Mouse (Mus musculus): ENCODE measurements around the gene Fbxl8. TPM values are rescaled to one million over a fixed set of nuclear protein-coding genes. Genes with fewer than 3 reads are reported as not detected.

Gene Fbxl8
- total RNA-seq, 4 experiments from 2014 or later: 0.36 to 1.3 (median 0.94) TPM

- DNase-seq (ENCODE audit: low spot score in 2 of 2): no peak
Measured at GRCm38 (mm10) chr8:105303396-105303795, 38.9 kb downstream of the Fbxl8 start.

DNA sequence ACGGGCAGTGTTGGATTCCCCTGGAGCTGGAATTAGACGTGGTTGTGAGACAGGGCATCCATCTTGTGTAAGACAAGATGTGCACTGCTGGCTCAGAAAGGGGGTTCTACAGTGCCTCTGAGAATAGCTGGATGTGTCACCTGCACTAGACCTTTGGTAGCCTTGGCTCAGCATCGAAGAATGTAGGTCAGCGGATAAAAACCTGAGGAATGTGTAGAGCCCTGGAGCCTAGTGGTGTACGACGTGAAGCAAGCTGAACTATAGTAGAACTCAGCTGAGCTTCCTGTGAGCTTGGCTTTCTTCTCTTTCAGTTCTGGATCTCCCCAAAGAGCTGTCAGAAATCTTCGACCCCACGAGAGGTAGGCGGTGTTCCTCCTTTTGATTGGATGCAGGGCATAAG is 39.4 kb downstream of the Fbxl8 start:
- no peak for DNase-seq (ENCODE audit: low spot score in 2 of 2)

- no peak for DNase-seq (ENCODE audit: low spot score in 2 of 2)
Measured at GRCm38 (mm10) chr8:105304325-105305210, 40.1 kb downstream of the Fbxl8 start.

DNA sequence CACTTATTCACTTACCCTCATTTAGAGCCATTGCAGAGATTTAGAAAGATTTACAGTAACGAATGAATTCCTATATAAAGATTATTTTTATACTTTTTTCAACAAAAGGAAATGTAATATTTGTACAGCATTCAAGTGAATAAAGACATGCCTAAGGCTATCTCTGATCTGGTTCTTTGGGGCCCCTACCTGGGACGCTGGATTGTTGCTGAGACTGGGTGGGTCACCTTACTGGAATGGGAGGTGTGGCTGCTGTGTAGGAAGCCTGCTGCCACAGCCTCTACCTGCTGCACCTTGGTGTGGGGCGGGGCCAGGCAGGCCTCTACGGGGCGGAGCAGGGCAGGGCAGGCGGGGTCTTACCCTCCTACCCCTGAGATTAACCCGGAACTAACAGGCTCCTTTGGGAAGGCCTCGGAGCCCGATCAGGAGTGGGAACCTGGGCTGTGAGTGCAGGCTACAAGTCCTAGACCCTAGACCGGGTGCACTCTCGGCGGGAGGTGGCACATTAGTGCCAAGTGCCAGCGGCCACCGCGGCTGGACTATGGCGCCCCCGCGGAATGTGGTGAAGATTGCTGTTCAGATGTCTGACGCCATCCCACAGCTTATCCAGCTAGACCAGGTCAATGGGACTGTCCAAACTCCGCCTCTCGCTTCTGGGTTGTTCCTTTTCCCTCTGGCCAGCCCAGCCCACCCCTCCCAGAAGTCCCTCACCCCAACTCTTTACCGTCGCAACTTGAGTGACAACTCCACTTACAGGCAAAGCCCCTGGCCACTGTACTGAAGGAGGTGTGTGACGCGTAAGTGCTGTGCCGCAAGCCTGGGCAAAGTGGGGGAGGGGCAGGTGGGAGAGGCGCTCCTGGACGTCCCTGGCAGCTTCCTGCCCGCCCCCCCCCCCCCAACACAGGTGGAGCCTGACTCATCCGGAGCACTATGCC is 41.0 kb downstream of the Fbxl8 start, which contains the start of gene Elmo3:
Elmo3 (plus strand) TSS at position 391 of the 935 bp plus-strand sequence.
- DNase-seq (ENCODE audit: low spot score in 2 of 2): no peak

- DNase-seq (ENCODE audit: low spot score in 2 of 2): no peak
Measured at GRCm38 (mm10) chr8:105306146-105306691, 41.8 kb downstream of the Fbxl8 start.

DNA sequence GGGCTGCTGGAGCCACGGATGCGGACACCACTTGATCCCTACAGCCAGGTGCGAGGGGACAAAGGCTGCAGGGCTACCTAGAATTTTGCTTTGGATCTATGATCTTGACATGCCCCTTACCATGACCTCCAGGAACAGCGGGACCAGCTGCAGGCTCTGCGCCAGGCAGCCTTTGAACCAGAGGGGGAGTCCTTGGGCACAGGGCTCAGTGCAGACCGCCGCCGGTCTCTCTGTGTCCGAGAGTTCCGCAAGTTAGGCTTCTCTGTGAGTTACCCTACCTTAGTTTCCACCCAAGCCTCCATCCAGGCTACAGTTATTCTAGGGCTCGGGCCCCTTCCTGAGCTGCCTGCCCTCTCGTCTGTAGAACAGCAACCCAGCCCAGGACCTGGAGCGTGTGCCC is 43.2 kb downstream of the Fbxl8 start:
- no peak for DNase-seq (ENCODE audit: low spot score in 2 of 2)

DNA sequence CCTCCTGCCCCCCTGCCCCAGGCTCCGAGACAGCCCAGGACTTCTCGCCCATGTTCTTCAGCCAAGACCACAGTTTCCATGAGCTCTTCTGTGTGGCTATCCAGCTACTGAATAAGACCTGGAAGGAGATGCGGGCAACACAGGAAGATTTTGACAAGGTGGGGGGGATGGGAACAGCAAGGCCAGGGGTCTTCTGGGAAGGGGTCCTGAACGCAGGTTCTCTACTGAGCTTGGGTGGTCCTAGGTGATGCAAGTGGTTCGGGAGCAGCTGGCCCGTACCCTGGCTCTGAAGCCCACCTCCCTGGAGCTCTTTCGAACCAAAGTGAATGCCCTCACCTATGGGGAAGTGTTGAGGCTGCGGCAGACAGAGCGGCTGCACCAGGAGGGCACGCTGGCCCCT is 44.0 kb downstream of the Fbxl8 start:
- no peak for DNase-seq (ENCODE audit: low spot score in 2 of 2)

- DNase-seq (ENCODE audit: low spot score in 2 of 2): no peak
Measured at GRCm38 (mm10) chr8:105309142-105309847, 44.8 kb downstream of the Fbxl8 start.

DNA sequence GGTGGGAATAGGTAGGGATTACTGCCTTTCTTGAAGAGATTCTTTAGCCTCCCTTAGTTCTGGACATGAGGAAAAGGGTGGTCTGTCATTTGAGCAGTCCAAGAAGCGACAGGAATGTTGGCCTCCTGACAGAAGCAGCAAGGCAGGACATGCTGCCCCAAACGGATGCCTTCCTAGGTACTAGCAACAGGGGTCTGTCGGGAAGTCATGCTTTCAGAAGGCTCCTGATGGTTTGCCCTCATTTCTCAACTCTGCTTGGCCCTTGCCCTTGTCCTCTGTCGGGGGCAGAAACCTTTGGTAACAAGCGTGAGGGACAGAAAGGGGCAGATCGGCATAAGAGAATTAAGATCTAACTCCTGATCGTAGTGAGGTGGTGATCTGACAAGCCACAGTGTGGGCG is 45.7 kb downstream of the Fbxl8 start:
- DNase-seq (ENCODE audit: low spot score in 2 of 2): no peak

GRCm38 (mm10) chr8:105311718-105312117 is 47.3 kb downstream of the Fbxl8 start:
- DNase-seq (ENCODE audit: low spot score in 2 of 2): no peak

DNA sequence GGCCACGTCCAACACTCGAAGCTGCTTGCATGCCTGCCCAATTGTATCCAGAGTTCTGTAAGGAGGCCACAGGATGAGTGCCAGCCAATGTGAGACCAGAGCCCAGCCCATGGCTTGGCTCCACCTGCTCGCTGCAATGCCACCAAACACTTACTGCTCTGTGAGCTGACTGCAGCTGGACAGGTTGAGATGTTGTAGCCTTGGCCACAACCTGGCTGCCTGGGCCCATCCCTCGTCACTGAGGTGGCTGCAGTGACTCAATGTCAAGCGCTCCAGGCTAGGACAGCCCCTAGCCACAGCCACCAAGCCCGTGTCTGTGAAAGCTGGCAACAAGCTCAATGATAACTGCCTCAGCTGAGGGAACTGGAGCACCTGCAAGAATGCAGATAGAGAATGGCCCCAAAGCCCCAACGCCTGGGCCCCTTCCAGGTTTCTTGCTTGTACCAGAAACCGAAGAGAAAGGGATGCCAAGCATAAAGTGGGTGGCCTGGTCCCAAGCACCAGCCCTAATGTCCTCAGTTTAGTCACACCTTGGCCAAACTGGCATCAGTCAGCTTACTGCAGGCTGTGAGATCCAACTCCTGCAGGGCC is 48.5 kb downstream of the Fbxl8 start:
- no peak for DNase-seq (ENCODE audit: low spot score in 2 of 2)

GRCm38 (mm10) chr8:105313622-105314402 is 49.4 kb downstream of the Fbxl8 start:
- DNase-seq (ENCODE audit: low spot score in 2 of 2): no peak

DNA sequence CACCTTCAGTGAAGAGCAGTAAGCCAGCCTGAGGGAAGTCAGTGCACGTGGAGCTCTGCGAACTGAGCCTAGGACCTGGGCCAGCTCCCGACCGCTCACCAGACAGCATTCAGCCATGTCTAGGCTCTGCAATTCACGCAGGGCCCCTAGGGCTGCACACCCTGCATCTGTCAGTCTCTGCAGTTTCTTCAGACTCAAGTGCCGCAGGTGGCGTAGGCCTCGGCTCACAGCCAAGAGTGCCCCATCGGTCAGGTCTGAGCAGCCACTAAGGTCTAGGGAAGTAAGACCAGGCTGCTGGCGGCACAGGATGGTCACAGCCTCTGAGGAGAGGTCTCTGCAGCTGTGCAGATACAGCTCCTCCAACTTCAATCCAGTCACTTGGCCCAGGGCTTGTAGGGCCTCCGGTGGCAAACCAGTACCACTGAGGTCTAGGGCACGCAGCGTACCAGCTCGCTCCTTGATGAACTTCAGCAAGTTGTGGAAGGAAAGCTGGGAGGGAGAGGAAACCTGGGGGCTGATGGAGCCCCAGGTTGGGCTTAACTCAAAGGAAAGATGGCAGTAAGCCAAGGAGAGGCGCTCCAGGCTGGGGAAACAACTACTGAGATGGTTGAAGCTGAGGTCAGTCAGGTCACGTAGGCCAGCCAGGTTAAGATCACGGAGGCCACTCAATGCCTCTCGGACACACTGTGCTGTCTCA is 50.8 kb downstream of the Fbxl8 start:
- no peak for DNase-seq (ENCODE audit: low spot score in 2 of 2)

DNA sequence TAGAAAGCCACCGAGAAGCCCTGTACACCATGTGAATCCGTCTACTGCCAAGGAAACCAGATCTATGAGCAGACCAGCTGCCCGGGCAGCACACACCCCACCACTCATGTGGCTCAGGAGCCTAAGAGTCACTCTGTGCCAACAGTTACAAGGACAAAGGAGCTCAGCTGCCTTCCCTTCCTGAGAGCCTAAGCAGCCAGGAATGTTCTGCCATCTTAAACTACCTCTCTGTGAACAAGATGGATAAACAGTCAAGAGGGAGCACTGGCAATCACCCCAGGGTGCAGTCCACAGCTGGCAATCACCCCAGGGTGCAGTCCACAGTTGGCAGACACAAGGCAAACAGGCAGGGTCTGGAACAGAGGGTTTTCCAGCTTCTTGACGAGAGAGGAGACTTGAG is 53.5 kb downstream of the Fbxl8 start:
- no peak for DNase-seq (ENCODE audit: low spot score in 2 of 2)

GRCm38 (mm10) chr8:105318662-105319190 is 54.3 kb downstream of the Fbxl8 start:
- DNase-seq (ENCODE audit: low spot score in 2 of 2): no peak
